Mouse (Mus musculus) lung, adult 2 months (tissue): ENCODE measurements around the gene Plekha5.

Experiments
- CTCF ChIP-seq: fragments of 200-500 bp; IDR thresholded peaks from 2 replicates; pipeline ENCODE4 v1.5.1; 2011; ENCODE audit warnings: mild to moderate bottlenecking, low read length, control low read depth; ENCODE audit not compliant: insufficient read depth
- POLR2A ChIP-seq: fragments of 200-500 bp; IDR thresholded peaks from 2 replicates; pipeline ENCODE4 v1.6.1; 2011; ENCODE audit warnings: low read depth, mild to moderate bottlenecking, control low read depth, low read length, borderline replicate concordance; ENCODE audit errors: extremely low read depth

DNA sequence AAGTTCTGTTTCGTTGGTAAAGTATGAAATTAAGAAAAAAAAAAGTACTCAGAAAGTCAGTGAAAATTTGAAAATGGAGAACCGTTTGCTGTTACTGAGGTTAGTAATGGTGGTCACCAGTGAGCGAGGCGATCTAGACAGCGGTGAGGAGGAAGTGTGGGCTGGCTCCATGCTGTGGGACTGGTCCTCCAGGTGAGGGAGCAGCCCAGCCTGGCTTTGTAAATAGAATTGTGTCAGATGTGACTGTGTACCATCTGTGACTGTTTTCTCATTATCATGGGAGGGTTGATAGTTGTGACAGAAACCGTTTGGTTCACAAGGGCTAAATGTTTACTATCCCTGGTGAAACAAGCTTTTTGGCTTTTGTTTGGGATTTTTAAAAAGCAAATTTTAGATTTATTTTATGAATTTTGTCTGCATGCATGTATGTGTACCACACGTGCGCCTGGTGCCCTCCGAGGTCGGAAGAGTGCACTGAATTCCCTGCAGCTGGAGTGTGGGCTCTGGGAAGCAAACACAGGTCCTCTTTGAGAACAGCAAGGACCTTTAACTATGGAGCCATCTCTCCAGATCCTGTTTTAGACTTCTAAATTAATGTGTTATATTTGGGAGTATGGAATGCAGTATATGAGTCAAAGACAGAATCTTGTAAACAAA is 56.7 kb downstream of the Plekha5 start:
- TF ChIP-seq CTCF (no peak), POLR2A (no peak)
